Mouse (Mus musculus) kidney, adult 2 months (tissue): ENCODE results near the gene Psme2. TPM values are rescaled to one million over a fixed set of nuclear protein-coding genes. Genes with fewer than 3 reads are reported as not detected.

Experiments
- DNase-seq: peaks from one replicate; pipeline ENCODE4 v3.0.0; 2021
- H3K27ac ChIP-seq: fragments of 200-500 bp; 2 replicates; pipeline ENCODE4 v1.5.1; 2012; ENCODE audit warnings: low read depth, low read length, control low read depth, inconsistent platforms; ENCODE audit not compliant: insufficient read depth
- H3K27me3 ChIP-seq: fragments of 200-500 bp; replicated peaks from 2 replicates; pipeline ENCODE4 v1.6.1; 2012; ENCODE audit warnings: mild to moderate bottlenecking, moderate library complexity, low read length, inconsistent platforms; ENCODE audit not compliant: control insufficient read depth, insufficient read depth
- H3K36me3 ChIP-seq: fragments of 200-500 bp; 2 replicates; pipeline ENCODE4 v1.6.1; 2012; ENCODE audit warnings: mild to moderate bottlenecking, moderate library complexity, low read length, inconsistent platforms; ENCODE audit not compliant: control insufficient read depth, insufficient read depth
- H3K4me1 ChIP-seq: fragments of 200-500 bp; 2 replicates; pipeline ENCODE4 v1.6.1; 2011; ENCODE audit warnings: low read length; ENCODE audit not compliant: control insufficient read depth, insufficient read depth
- H3K4me3 ChIP-seq: fragments of 200-500 bp; 2 replicates; pipeline ENCODE4 v1.5.1; 2011; ENCODE audit warnings: mild to moderate bottlenecking, low read depth, low read length, control low read depth; ENCODE audit not compliant: insufficient read depth
- CTCF ChIP-seq: fragments of 200-500 bp; conservative IDR thresholded peaks from 2 replicates; pipeline ENCODE4 v1.5.1; 2011; ENCODE audit warnings: low read depth, mild to moderate bottlenecking, control low read depth, low read length, moderate library complexity, mixed read lengths; ENCODE audit not compliant: insufficient read depth, insufficient read length
- POLR2A ChIP-seq: fragments of 200-500 bp; IDR thresholded peaks from one replicate; pipeline ENCODE4 v1.6.1; 2011; ENCODE audit warnings: low read depth, low read length, control low read depth
- WGBS: fragments of 180-500 bp; shearing (Covaris S2); methylation state at CpG from one replicate; pipeline ENCODE4 v1.1.7; 2018; 5-methylcytosine and 5-hydroxymethylcytosine counted together
- polyA plus RNA-seq: library from polyadenylated mRNA; depleted of rRNA; stranded (reverse); fragments of >200 nt; gene quantifications from 2 replicates; pipeline ENCODE4 v1.2.3, GENCODE M21; 2012; rRNA removed

The Psme2 gene
- polyA plus RNA-seq, 1 experiment: 60.2 TPM

- DNase-seq: peak; percentile 82
Measured at GRCm38 (mm10) chr14:55540787-55541321, 50.1 kb downstream of the Psme2 start.

GRCm38 (mm10) chr14:55540067-55540786, 50.7 kb downstream of the Psme2 start, which contains the start of gene Pck2:
Gene Pck2 (plus strand): TSS chr14:55540266.
- Histone ChIP-seq H3K4me1 (no peaks in the 10 kb centered on the region), H3K27me3 (no peaks in the 10 kb centered on the region), H3K4me3 (peak within 1 kb of the TSS; percentile 77), H3K27ac (peak within 1 kb of the TSS; percentile 74), H3K36me3 (no peaks in the 10 kb centered on the region)
- under 1% methylated on average over 32 of the region's 32 CpGs for WGBS
- TF ChIP-seq POLR2A (peak; percentile 22), CTCF (no peak)
- peak; percentile 94 for DNase-seq

More at GRCm38 (mm10) chr14:55540787-55541321, 50.1 kb downstream of the Psme2 start:
- WGBS: 8% methylated on average over 10 of the region's 10 CpGs
- Histone ChIP-seq H3K27ac (peak overlapping the region; percentile 17; the same call in 1 of the 2 replicates), H3K36me3 (no peaks in the 10 kb centered on the region), H3K27me3 (no peaks in the 10 kb centered on the region), H3K4me1 (no peaks in the 10 kb centered on the region), H3K4me3 (peak overlapping the region; percentile 77)
- TF ChIP-seq POLR2A: no peak

Other genes with a start within 250 kb of the Psme2 start
- gene Dhrs4, start 112.4 kb downstream of the Psme2 start, polyA plus RNA-seq: 141 and 173 TPM in 2 replicates
- gene Carmil3, start 100.5 kb downstream of the Psme2 start, polyA plus RNA-seq: 3.5 and 3.8 TPM in 2 replicates
- 0.11 and 0.22 TPM in 2 replicates for gene Cpne6, start 80.7 kb downstream of the Psme2 start, polyA plus RNA-seq
- gene Nrl, start 66.1 kb downstream of the Psme2 start, polyA plus RNA-seq: not detected in 2 replicates
- 22.9 and 27.4 TPM in 2 replicates for gene Pck2, start 50.8 kb downstream of the Psme2 start, polyA plus RNA-seq
- 223 and 243 TPM in 2 replicates for gene Dcaf11, start 31.1 kb downstream of the Psme2 start, polyA plus RNA-seq
- gene A730061H03Rik, start 30.7 kb downstream of the Psme2 start, polyA plus RNA-seq: 0.75 and 1.4 TPM in 2 replicates
- 115 and 116 TPM in 2 replicates for gene Fitm1, start 15.5 kb downstream of the Psme2 start, polyA plus RNA-seq
- gene Psme1, start 13.0 kb downstream of the Psme2 start, polyA plus RNA-seq: 60.5 and 77.5 TPM in 2 replicates
- gene Emc9, start 5.8 kb downstream of the Psme2 start, polyA plus RNA-seq: 21.9 and 24.9 TPM in 2 replicates
- gene Rnf31, start 595 bp upstream of the Psme2 start, polyA plus RNA-seq: 27.0 and 27.6 TPM in 2 replicates
- gene Irf9, start 12.5 kb upstream of the Psme2 start, polyA plus RNA-seq: 36.9 and 39.9 TPM in 2 replicates
- 11.4 and 13.3 TPM in 2 replicates for gene Rec8, start 26.9 kb upstream of the Psme2 start, polyA plus RNA-seq
- gene Ipo4, start 44.8 kb upstream of the Psme2 start, polyA plus RNA-seq: 69.7 and 84.9 TPM in 2 replicates
- 3.2 and 4.0 TPM in 2 replicates for gene Gm49378, start 46.8 kb upstream of the Psme2 start, polyA plus RNA-seq
- 109 and 110 TPM in 2 replicates for gene Tm9sf1, start 52.7 kb upstream of the Psme2 start, polyA plus RNA-seq
- 0.67 and 0.79 TPM in 2 replicates for gene Tssk4, start 59.1 kb upstream of the Psme2 start, polyA plus RNA-seq
- gene Mdp1, start 69.4 kb upstream of the Psme2 start, polyA plus RNA-seq: 22.4 and 27.2 TPM in 2 replicates
- 18.7 and 21.7 TPM in 2 replicates for gene Gmpr2, start 80.8 kb upstream of the Psme2 start, polyA plus RNA-seq
- 321 and 438 TPM in 2 replicates for gene Nedd8, start 81.0 kb upstream of the Psme2 start, polyA plus RNA-seq
- gene Tinf2, start 90.7 kb upstream of the Psme2 start, polyA plus RNA-seq: 9.9 and 10.2 TPM in 2 replicates
- 29.6 and 30.1 TPM in 2 replicates for gene Tgm1, start 122.8 kb upstream of the Psme2 start, polyA plus RNA-seq
- gene Rabggta, start 131.2 kb upstream of the Psme2 start, polyA plus RNA-seq: 70.0 and 86.9 TPM in 2 replicates
- gene Dhrs1, start 154.6 kb upstream of the Psme2 start, polyA plus RNA-seq: 223 and 228 TPM in 2 replicates
- gene Nop9, start 154.6 kb upstream of the Psme2 start, polyA plus RNA-seq: 12.9 and 16.1 TPM in 2 replicates
- 485 and 513 TPM in 2 replicates for gene Cideb, start 167.3 kb upstream of the Psme2 start, polyA plus RNA-seq
- gene Ltb4r2, start 170.3 kb upstream of the Psme2 start, polyA plus RNA-seq: 0.56 and 0.76 TPM in 2 replicates
- 0.75 and 1.1 TPM in 2 replicates for gene Ltb4r1, start 174.8 kb upstream of the Psme2 start, polyA plus RNA-seq
- 16.8 and 16.9 TPM in 2 replicates for gene Adcy4, start 193.0 kb upstream of the Psme2 start, polyA plus RNA-seq
- 3.5 and 4.7 TPM in 2 replicates for gene Ripk3, start 197.8 kb upstream of the Psme2 start, polyA plus RNA-seq
- gene Nfatc4, start 232.0 kb upstream of the Psme2 start, polyA plus RNA-seq: 4.3 and 5.0 TPM in 2 replicates